Mouse (Mus musculus): ENCODE results near the gene Rrm2. TPM values are rescaled to one million over a fixed set of nuclear protein-coding genes. Genes with fewer than 3 reads are reported as not detected.

Rrm2 gene
- total and polyA plus RNA-seq, 3 experiments, result 88.2 to 158 (median 127) TPM

DNA sequence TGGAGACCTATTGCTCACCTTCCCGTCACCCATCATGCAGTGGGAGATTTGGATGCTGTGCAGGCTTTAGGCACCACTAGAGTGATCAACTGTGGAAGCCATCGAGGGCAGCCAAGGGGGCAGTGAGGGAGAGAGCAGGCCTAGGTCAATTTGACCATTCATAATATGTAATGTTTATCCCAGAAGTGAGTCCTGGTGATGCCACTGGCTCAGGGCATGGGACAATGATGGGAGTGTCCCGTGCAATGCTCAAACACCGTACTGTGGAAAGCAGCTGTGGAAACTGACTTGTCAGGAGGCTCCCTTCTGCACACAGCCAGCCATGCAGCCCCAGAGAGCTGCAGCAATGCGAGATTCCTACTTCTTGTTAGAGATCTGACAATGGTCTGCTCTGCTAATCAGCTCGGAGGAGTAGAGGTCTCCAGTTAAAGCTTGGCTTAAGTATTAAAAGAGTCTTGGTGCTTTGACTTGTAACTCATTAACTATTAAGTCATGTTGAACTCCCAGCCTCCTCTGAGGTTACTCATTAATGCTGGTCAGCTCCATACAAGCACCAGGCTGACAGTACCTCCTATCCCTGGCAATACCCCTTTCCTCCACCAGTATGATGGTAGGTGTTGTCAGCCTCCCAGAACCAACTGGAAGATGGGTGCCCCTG lies 21.9 kb upstream of the Rrm2 start:
- no peak overlapping the region for H3K27ac ChIP-seq (ENCODE audit: control insufficient read depth, low read depth, low read length)
- H3K36me3 ChIP-seq (ENCODE audit: control insufficient read depth in 1 of 2, insufficient read depth in 2 of 2, low read length in 2 of 2), result no peaks in the 10 kb centered on the region

GRCm38 (mm10) chr12:24686696-24687346 lies 21.2 kb upstream of the Rrm2 start:
- no peak overlapping the region for H3K9ac ChIP-seq (ENCODE audit: control insufficient read depth, low read depth, low read length, poor library complexity, severe bottlenecking)
- H3K4me1 ChIP-seq (ENCODE audit: control insufficient read depth in 1 of 2, insufficient read depth in 2 of 2, low read length in 2 of 2), result no peaks in the 10 kb centered on the region
- no peak for DNase-seq (ENCODE audit: low read depth, low spot score)
- TF ChIP-seq POLR2AphosphoS5 (IDR thresholded peaks at IDR 0.05; ENCODE audit: borderline replicate concordance, low read depth, low read length), result no peak
- no peak for TF ChIP-seq MYB (IDR thresholded peaks at IDR 0.05; ENCODE audit: low read depth, low read length)
- no peak for TF ChIP-seq USF1 (IDR thresholded peaks at IDR 0.05; ENCODE audit: low read depth, low read length)
- no peak for TF ChIP-seq NRF1 (IDR thresholded peaks at IDR 0.05; ENCODE audit: insufficient read depth, low read depth, low read length, poor library complexity, severe bottlenecking)
- no peak for TF ChIP-seq ZMIZ1 (IDR thresholded peaks at IDR 0.05; ENCODE audit: low read depth, low read length)
- TF ChIP-seq CHD2 (IDR thresholded peaks at IDR 0.05; ENCODE audit: low read length), result no peak
- no peak for TF ChIP-seq TBP (IDR thresholded peaks at IDR 0.05; ENCODE audit: low read depth, low read length)
- TF ChIP-seq TAL1 (IDR thresholded peaks at IDR 0.05; ENCODE audit: low read length), result no peak
- no peak overlapping the region for H3K4me3 ChIP-seq (ENCODE audit: control insufficient read depth in 1 of 2, insufficient read depth in 1 of 2, low read depth in 2 of 2, low read length in 2 of 2)
- no peaks in the 10 kb centered on the region for H3K36me3 ChIP-seq (ENCODE audit: control insufficient read depth in 1 of 2, insufficient read depth in 2 of 2, low read length in 2 of 2)
- no peak overlapping the region for H3K27ac ChIP-seq (ENCODE audit: control insufficient read depth, low read depth, low read length)
- H3K79me2 ChIP-seq (ENCODE audit: control insufficient read depth, insufficient read depth, low read length, poor library complexity), result no peaks in the 10 kb centered on the region
- peaks cover 0 to 2% of the 10 kb centered on the region in 2 experiments; a peak in 2 of 4 replicates for H3K27me3 ChIP-seq (ENCODE audit: control insufficient read depth in 1 of 2, insufficient read depth in 2 of 2, low read length in 2 of 2)
- no peaks in the 10 kb centered on the region for H3K9me3 ChIP-seq (replicated peaks; ENCODE audit: insufficient read depth, low read length)

More for the DNA sequence above, 21.9 kb upstream of the Rrm2 start:
- no peak for TF ChIP-seq MEF2A (IDR thresholded peaks at IDR 0.05; ENCODE audit: extremely low read depth, insufficient replicate concordance, low read depth, low read length, poor library complexity, severe bottlenecking)
- no peak for TF ChIP-seq BHLHE40 (IDR thresholded peaks at IDR 0.05; ENCODE audit: borderline replicate concordance, low read depth, low read length)
- TF ChIP-seq POLR2A (IDR thresholded peaks at IDR 0.05; ENCODE audit: control insufficient read depth in 1 of 2, insufficient read depth in 1 of 2, low read depth in 1 of 2, low read length in 2 of 2, poor library complexity in 1 of 2), result no peak
- TF ChIP-seq GABPA (IDR thresholded peaks at IDR 0.05; ENCODE audit: low read depth, low read length), result no peak
- TF ChIP-seq SMC3 (IDR thresholded peaks at IDR 0.05; ENCODE audit: low read depth, low read length), result no peak
- no peak for TF ChIP-seq SIN3A (IDR thresholded peaks at IDR 0.05; ENCODE audit: low read length)
- no peak for TF ChIP-seq ELF1 (IDR thresholded peaks at IDR 0.05; ENCODE audit: low read depth, low read length)
- TF ChIP-seq RCOR1 (IDR thresholded peaks at IDR 0.05; ENCODE audit: low read depth, low read length), result no peak
- no peak for TF ChIP-seq ZC3H11A (IDR thresholded peaks at IDR 0.05; ENCODE audit: low read depth, low read length)
- TF ChIP-seq MYB (IDR thresholded peaks at IDR 0.05; ENCODE audit: low read depth, low read length), result no peak
- no peak for TF ChIP-seq TAL1 (IDR thresholded peaks at IDR 0.05; ENCODE audit: low read length)
- H3K4me1 ChIP-seq (ENCODE audit: control insufficient read depth in 1 of 2, insufficient read depth in 2 of 2, low read length in 2 of 2), result no peaks in the 10 kb centered on the region
- H3K9ac ChIP-seq (ENCODE audit: control insufficient read depth, low read depth, low read length, poor library complexity, severe bottlenecking), result no peak overlapping the region
- H3K4me3 ChIP-seq (ENCODE audit: control insufficient read depth in 1 of 2, insufficient read depth in 1 of 2, low read depth in 2 of 2, low read length in 2 of 2), result no peak overlapping the region
- DNase-seq (ENCODE audit: low read depth, low spot score), result no peak
- peaks cover 0 to 5% of the 10 kb centered on the region in 2 experiments; a peak in 2 of 4 replicates for H3K27me3 ChIP-seq (ENCODE audit: control insufficient read depth in 1 of 2, insufficient read depth in 2 of 2, low read length in 2 of 2)
- no peaks in the 10 kb centered on the region for H3K9me3 ChIP-seq (replicated peaks; ENCODE audit: insufficient read depth, low read length)
- no peaks in the 10 kb centered on the region for H3K79me2 ChIP-seq (ENCODE audit: control insufficient read depth, insufficient read depth, low read length, poor library complexity)
